Mouse (Mus musculus): ENCODE measurements around the gene Tssc4.

Tssc4 gene

DNA sequence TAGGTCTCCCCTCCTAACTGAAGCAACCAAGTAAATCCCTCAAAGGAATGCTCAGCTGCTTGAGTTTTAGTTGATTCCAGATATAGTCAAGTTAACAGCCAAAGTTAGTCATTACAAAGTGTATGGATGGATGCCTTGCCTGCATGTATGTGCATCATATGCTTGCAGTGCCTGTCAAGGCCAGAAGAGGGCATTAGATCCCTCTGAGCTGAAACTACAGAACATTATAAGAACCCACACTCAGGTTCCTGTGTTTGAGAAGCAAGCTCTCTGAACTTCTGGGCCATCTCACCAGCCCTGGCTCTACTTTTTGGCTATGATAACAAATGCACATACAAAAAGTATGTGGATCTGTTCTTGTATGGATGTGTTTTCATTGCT lies 24.2 kb upstream of the Tssc4 start:
- no peak for DNase-seq (ENCODE audit: low read depth, low spot score)

GRCm38 (mm10) chr7:143046358-143046757 lies 22.7 kb upstream of the Tssc4 start:
- no peak for DNase-seq (ENCODE audit: low read depth, low spot score)

DNA sequence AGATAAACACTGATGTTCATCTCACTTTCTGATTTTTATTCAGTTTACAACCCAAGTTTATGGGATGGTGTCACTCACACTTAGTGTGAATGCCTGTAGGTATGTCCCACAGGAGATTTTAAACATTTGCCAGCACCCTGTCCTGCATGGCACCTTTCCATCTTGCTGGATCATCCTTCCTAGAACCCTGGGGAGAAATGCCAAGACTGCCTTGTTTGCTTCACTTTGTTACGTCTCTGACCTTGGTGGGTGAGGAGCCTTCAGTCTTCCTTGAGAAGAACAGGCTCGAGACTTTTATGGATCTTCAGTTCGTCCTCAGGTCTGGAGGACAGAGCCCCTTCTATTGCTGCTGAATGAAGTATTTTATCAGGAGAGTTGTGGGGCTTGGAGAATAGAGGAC lies 19.7 kb upstream of the Tssc4 start:
- no peak for DNase-seq (ENCODE audit: low read depth, low spot score)

DNA sequence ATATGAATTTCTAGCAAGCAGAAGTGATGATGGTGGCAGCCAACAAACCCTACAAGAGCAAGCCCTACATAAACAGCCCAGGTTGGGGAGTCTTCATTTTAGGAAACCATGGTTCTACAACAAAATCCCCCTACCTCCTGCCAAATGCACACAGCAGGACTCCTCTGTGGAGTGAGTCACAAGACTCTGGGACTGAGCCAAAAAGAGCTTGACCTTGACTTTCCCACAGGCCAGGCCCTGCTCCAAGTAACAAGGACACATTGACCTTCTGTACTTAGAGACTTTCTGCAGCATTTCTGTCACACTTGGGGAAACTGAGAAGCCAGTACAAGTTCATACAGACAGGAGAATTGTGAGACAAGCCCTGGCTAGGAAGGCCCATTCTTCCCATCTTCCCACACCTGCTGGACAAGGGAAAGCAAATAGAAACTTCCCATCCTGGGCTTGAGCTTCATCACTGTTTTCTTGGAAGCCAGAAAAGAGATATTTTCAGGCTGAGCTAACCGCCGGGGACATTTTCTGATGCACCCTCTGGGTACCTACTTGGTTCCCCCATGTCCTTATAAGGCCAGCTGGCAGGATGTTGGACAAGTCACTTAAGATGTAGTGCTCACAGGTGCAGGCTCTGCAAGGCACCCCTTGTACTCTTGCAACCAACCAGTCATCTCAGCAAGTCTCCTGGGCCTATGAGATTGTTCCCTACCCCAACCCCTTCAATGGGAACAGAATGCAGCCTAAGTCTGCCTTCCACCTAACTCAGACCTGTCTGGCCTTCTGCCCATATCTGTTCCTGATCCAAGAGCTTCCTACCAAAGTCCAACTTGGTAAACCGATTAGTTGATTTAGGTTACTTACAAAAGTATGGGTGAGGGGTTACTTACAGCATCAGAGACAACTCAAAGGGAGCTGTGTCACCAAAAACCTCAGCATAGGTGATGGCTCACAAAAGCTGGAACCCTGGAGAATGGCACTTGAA lies 18.9 kb upstream of the Tssc4 start:
- no peak for DNase-seq (ENCODE audit: low read depth, low spot score)

DNA sequence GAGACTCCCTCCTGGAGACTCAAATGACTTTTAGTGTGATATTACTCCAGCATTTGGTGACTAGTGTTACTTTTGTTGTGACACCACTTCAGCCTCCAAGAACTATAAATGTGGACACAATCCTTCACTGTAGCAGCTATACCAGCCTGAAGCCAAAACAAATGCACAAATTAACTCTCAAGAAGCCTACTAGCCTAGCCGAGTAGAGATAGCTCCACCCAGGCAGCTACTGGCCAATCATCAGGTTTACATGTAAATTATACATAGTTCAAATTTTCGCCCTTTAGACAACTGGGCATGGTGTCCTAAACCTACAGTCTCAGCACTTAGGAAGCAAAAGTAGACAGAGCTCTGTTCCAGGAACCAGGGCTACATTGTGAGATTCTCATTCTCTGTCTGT lies 17.7 kb upstream of the Tssc4 start:
- no peak for DNase-seq (ENCODE audit: low read depth, low spot score)

DNA sequence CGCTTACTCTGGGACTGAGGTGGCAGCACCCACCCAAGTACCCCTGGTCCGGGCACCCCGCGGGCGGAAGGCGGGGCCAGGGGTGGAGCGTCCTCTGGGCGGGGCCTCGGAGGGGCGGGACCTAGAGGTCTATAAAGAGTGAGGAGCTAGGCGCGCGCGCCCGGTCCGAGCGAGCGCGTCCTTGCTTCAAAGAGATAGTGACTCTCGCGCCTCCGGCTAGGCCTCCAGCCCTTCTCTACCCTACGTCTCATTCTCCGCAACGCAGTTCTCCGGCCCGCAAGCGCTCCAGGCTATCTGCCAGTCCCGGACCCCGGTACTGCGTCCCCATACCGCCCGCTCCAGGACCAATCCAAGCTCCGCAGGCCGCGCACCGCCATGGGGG lies 16.4 kb upstream of the Tssc4 start, which contains the start of gene Cd81:
Gene Cd81, plus strand, starts transcription at position 114 of the 382 bp plus-strand sequence.
- peak; percentile 83 for DNase-seq (ENCODE audit: low read depth, low spot score)

GRCm38 (mm10) chr7:143053008-143053899 lies 15.8 kb upstream of the Tssc4 start:
- peak; percentile 56 for DNase-seq (ENCODE audit: low read depth, low spot score)

GRCm38 (mm10) chr7:143053961-143054611 lies 15.0 kb upstream of the Tssc4 start:
- no peak for DNase-seq (ENCODE audit: low read depth, low spot score)

DNA sequence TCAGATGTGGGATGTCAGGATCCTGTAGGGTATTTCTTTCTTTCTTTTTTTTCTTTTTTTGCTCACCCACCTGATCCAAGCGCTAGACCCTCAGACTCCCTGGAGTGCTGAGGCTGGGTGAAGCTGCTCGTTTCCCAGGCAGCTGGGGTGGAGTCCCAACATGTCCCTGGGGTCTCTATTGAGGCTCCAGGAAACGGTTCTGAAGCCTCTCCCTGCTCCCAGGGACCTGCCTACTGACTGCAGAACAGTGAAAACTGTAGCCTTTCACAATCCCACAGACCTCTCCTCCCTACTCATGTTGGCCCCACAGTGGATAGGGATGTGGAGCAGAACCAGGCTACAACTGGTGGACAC lies 14.5 kb upstream of the Tssc4 start:
- no peak for DNase-seq (ENCODE audit: low read depth, low spot score)

GRCm38 (mm10) chr7:143055001-143055400 lies 14.0 kb upstream of the Tssc4 start:
- DNase-seq (ENCODE audit: low read depth, low spot score), result no peak

DNA sequence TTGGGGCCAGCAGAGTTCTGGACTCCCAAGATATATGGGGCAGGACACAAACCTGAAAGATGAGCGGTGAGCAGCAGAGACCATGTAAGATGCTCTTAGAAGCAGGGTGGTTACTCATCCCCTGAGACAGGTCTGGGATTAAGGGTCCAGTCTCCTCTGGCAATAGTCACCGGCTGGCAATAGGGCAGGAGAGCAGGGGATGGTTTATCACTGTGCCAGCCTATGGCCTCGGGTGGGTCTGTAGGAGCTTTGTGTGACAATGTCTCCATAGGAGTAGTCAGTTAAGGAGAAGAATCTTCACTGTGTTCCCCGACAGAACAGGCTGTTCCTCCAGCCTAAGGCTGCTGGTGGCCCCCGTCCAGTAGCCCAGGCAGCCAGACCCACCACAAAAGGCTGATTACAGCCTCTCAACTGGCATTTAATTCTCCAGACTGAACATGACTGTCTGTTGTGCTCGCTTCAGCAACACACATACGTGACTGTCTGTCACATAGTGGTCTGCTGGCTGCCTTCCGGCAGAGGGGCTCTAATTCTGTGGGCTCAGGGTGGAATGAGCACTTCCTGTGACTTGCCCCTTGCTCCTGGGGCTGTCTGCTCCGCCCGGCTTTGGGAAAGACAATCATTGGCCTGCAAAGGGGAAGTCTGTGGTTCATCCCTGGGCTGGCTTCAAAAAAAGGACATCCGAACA lies 13.4 kb upstream of the Tssc4 start:
- DNase-seq (ENCODE audit: low read depth, low spot score), result no peak

DNA sequence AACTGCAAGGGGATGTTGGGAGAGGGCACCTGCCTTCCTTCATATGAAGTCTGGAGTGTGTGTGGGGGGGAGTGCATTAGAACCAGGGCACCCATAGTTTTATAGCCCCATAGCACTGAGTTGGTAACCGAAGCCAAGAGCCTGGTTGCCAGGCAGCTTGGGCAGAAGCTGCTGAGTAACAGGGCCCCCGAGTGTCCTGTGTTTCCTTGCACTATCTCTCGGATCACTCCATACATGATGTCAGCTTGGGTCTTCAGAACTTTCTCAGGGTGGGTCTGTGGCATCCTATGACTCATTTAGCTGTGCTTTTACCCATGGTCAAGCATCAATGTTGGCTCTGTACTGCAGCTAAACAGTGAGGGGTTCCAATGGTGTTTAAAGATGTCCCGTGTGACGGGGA lies 12.0 kb upstream of the Tssc4 start:
- DNase-seq (ENCODE audit: low read depth, low spot score), result no peak

DNA sequence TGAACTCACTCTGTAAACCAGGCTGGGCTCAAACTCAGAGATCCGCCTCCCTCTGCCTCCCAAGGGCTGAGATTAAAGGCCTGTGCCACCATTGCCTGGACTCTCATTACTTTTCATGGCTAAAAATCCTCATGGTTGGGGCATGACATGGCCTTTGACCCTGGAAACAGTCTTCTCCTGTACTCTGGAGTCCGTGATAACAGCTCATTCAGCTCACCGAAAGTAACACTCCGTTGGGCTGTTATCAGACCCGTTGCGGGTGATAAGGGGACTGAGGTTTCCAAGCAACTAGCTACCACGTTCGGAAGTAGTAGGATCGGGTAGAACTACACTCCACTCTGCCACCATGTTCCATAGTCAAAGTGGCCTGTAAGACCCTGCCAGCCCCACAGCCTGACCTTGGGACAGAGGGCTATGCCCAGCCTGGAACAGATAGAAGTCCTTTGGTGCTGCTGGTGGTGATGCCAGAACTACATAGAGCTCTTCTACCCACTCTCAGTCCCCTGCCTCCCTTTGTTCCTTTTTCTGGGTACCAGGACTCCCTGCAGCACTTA lies 11.3 kb upstream of the Tssc4 start:
- DNase-seq (ENCODE audit: low read depth, low spot score), result no peak

DNA sequence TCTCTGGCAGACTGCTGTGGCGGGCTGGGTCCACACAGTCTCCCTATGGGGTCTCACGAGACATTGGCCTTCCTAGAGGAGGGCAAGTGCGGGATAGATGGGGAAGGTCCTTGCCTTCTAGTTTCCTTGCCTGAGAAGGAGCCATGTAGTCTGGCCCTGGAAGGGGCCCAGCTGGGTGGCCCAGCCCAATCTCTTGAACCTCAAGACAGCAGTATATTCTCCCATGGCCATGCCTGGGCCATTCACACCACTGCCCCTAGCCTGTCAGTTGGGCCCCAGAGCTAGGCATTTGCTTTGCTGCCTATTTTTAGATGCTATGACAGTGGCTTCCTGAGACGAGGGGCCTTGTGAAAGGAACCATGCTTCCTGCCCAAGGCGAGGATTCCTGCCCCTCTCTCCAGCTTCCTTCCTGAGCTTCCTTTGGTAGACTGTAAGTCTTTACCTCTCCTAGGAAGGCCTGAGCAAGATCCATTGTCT lies 10.8 kb upstream of the Tssc4 start:
- DNase-seq (ENCODE audit: low read depth, low spot score), result no peak

GRCm38 (mm10) chr7:143059202-143059870 lies 9.7 kb upstream of the Tssc4 start:
- peak; percentile 80 for DNase-seq (ENCODE audit: low read depth, low spot score)

- no peak for DNase-seq (ENCODE audit: low read depth, low spot score)
Observed at GRCm38 (mm10) chr7:143062704-143063103, 6.3 kb upstream of the Tssc4 start.

- peak; percentile 28 for DNase-seq (ENCODE audit: low read depth, low spot score)
Observed at GRCm38 (mm10) chr7:143064226-143064625, 4.8 kb upstream of the Tssc4 start.

DNA sequence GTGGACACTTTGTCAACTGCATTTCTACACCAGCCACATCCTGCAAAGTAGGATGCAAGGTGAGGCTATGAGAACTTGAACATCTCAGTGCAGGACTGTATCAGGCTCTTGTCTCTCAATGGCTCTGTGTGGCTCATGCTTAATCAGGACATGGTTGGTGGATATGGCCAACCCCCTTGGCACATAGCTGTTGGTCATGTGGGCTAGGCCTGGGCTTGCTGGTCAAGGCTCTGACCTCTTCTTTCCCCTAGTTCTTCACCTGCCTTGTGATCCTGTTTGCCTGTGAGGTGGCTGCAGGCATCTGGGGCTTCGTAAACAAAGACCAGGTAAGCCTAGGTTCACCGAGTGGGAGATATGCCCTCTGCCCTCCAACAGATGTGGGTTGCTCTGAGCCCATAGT lies 3.4 kb upstream of the Tssc4 start:
- no peak for DNase-seq (ENCODE audit: low read depth, low spot score)

GRCm38 (mm10) chr7:143067469-143067868 lies 1.6 kb upstream of the Tssc4 start:
- DNase-seq (ENCODE audit: low read depth, low spot score), result no peak

- peak; percentile 24 for DNase-seq (ENCODE audit: low read depth, low spot score)
Observed at GRCm38 (mm10) chr7:143067897-143068296, 1.2 kb upstream of the Tssc4 start.

Data from brain, adult 2 months (tissue).